In the genomic region with DNA sequence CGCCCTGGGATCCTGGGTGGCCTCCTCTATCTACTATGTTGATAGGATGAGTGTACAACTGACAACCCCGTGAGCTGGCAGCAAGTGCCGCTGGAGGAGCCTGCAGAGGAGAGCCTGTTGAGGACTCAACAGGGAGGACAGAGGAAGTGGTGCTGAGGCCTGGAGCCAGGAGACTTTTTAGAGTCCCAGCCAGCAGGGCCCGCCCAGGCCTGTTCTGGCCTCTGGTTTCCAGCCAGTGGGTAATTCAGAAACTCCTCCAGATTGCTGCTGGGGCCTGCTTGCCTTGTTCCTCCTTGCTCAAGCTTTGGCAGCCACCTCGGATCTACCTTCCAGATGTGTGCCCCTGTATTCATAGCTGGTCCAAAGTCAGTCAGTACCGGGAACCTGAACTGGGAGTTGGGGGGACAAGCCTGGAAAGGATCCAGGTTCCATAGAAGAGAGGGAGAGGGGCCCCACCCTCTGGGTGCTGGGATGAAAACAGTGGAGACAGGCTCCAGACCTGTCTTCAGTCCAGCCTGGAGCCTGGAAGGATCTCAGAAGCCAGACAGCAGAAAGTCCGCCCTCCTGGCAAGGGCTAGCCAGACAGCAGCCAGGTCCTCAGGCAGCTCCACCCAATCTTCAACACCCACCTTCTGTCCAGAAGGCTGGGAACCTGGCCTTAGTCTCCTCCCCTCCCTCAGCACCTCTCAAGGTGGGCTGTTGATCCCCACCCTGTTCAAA, we compare ENCODE assay signal across 7 mouse cellular contexts.
DNase-seq lines count a peak whose midpoint lies in the region.

No protein-coding gene starts in this region.

- peak; percentile 50 for DNase-seq in urinary bladder, postnatal 25 days (ENCODE audit: low spot score)
- no peak for DNase-seq in urinary bladder, postnatal 10 days (ENCODE audit: low spot score)
- DNase-seq in heart, adult 11 months = peak; percentile 99
- DNase-seq in kidney, postnatal 25 days = peak; percentile 41 to 72
- peak; percentile 60 to 82 for DNase-seq in urinary bladder, postnatal 36 days (ENCODE audit: low spot score in 2 of 2)
- DNase-seq in cerebellum, adult 9-10 months = no peak
- DNase-seq in frontal cortex, postnatal 36 days (ENCODE audit: low spot score in 2 of 2) = no peak

Comparison
In these comparisons a context has a peak if more than half of its experiments do, and no peak if none do; other contexts are left out.
1. DNase-seq: peak in urinary bladder, postnatal 25 days (single experiment), heart, adult 11 months (single experiment), kidney, postnatal 25 days (2 of 2) and urinary bladder, postnatal 36 days (2 of 2); none in urinary bladder, postnatal 10 days (single experiment), cerebellum, adult 9-10 months (single experiment) and frontal cortex, postnatal 36 days (0 of 2).